Mouse (Mus musculus) left cerebral cortex, postnatal 25 days (tissue): Measurements from ENCODE around the gene Olfr341. TPM values are rescaled to one million over a fixed set of nuclear protein-coding genes. Genes with fewer than 3 reads are reported as not detected.

Source experiments
- DNase-seq, 2 experiments: peaks; one replicate each; pipeline ENCODE4 v3.0.0; 2022; ENCODE audit warnings: low spot score in 2 of 2, mixed read lengths in 1 of 2
- intact Hi-C: fragments of 180-260 bp; cut with DNase I; formaldehyde crosslinking; loops from one replicate; pipeline ENCODE4 v1.15.1; 2025
- total RNA-seq, 2 experiments: library from RNA; stranded (reverse); gene quantifications; 2 replicates each; pipeline ENCODE4 v1.2.3; 2021

Gene Olfr341
- not detected for total RNA-seq

GRCm38 (mm10) chr2:36482368-36482767, at the start of gene Olfr341:
TSS of gene Olfr341 (minus strand) at chr2:36482468.
- intact Hi-C loops: no loop called here
- DNase-seq: no peak

GRCm38 (mm10) chr2:36524698-36525097, 42.4 kb upstream of the Olfr341 start, which contains the start of gene Olfr342:
TSS of gene Olfr342 (plus strand) at chr2:36524998.
- no peak for DNase-seq
- intact Hi-C loops: no loop called here

DNA sequence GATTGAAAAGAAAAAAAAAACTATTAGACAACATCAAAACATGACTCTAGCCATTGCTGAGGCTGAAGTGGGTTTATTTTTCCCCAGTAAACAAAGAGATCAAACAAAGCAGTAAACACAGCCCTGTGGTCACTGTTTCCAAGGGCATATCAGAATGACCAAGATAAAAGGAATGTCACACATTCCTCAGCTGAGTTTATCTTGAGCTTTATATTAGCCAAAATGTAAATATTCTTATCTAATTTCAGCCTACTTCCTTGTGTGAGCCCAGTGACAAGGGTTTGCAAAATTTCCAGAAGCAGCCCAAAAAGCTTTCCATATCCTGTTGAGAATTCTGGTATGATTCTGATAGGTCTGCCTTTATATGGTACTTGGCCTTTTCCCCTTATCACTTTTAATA, 8.6 kb downstream of the Olfr341 start:
- intact Hi-C loops: no loop called here
- no peak for DNase-seq

GRCm38 (mm10) chr2:36452287-36452686, 30.0 kb downstream of the Olfr341 start, which contains the start of gene Olfr340:
TSS of gene Olfr340 (plus strand) at chr2:36452587.
- intact Hi-C loops: no loop called here
- no peak for DNase-seq

Other genes with a start within 250 kb of the Olfr341 start
- not detected for gene Olfr338, start 108.9 kb downstream of the Olfr341 start, total RNA-seq
- not detected for gene Olfr339, start 63.5 kb downstream of the Olfr341 start, total RNA-seq
- gene Olfr340, start 29.9 kb downstream of the Olfr341 start, total RNA-seq: not detected
- not detected for gene Olfr342, start 42.5 kb upstream of the Olfr341 start, total RNA-seq
- gene Olfr344, start 84.2 kb upstream of the Olfr341 start, total RNA-seq: under 1 TPM in 1 of 2 experiments, not detected in 1; 0.05 TPM
- not detected for gene Olfr345, start 157.6 kb upstream of the Olfr341 start, total RNA-seq
- gene Olfr346, start 203.3 kb upstream of the Olfr341 start, total RNA-seq: not detected
- not detected for gene Olfr347, start 249.4 kb upstream of the Olfr341 start, total RNA-seq